Mouse (Mus musculus) bone marrow, adult 2 months (tissue): ENCODE measurements around the gene Mgat5b.

ENCODE experiments used
- CTCF ChIP-seq: fragments of 200-500 bp; IDR thresholded peaks from 2 replicates; pipeline ENCODE4 v1.5.1; 2011; ENCODE audit warnings: low read length, control low read depth; ENCODE audit not compliant: control insufficient read depth, insufficient read depth
- POLR2A ChIP-seq: fragments of 200-500 bp; IDR thresholded peaks from 2 replicates; pipeline ENCODE4 v1.6.1; 2011; ENCODE audit warnings: low read depth, mild to moderate bottlenecking, control low read depth, low read length, borderline replicate concordance; ENCODE audit not compliant: control insufficient read depth

- no peak for TF ChIP-seq POLR2A
- peak; percentile 37; the same call in 1 of the 2 replicates for TF ChIP-seq CTCF
Observed at GRCm38 (mm10) chr11:116998935-116999334, 80.3 kb downstream of the Mgat5b start.
